Mouse (Mus musculus) kidney, embryonic 14.5 days (tissue): Measurements from ENCODE around the gene Traf3. TPM values are rescaled to one million over a fixed set of nuclear protein-coding genes. Genes with fewer than 3 reads are reported as not detected.

Source experiments
- ATAC-seq: fragments of 200-750 bp; cut with Nextera tagmentation; 2 replicates; pipeline ENCODE4 v1.8.0; 2017; ENCODE audit warnings: moderate number of reproducible peaks, mild to moderate bottlenecking, moderate TSS enrichment, moderate library complexity; ENCODE audit not compliant: low FRiP score, low TSS enrichment
- H3K27ac ChIP-seq: fragments of 300-500 bp; sonication (generic); 2 replicates; pipeline ENCODE4 v1.5.1; 2014; ENCODE audit warnings: low read depth, mild to moderate bottlenecking, low read length, moderate library complexity, mixed read lengths
- H3K27me3 ChIP-seq: fragments of 300-500 bp; sonication (generic); 2 replicates; pipeline ENCODE4 v1.6.1; 2014; ENCODE audit warnings: mild to moderate bottlenecking, low read length; ENCODE audit not compliant: control insufficient read depth, insufficient read depth
- H3K36me3 ChIP-seq: fragments of 300-500 bp; sonication (generic); 2 replicates; pipeline ENCODE4 v1.6.1; 2014; ENCODE audit warnings: low read length, mixed read lengths; ENCODE audit not compliant: control insufficient read depth, insufficient read depth
- H3K4me1 ChIP-seq: fragments of 300-500 bp; sonication (generic); 2 replicates; pipeline ENCODE4 v1.6.1; 2014; ENCODE audit warnings: low read length, mixed read lengths; ENCODE audit not compliant: control insufficient read depth, insufficient read depth
- H3K4me2 ChIP-seq: fragments of 300-500 bp; sonication (generic); replicated peaks from 2 replicates; pipeline ENCODE4 v1.6.1; 2014; ENCODE audit warnings: low read depth, mild to moderate bottlenecking, low read length
- H3K4me3 ChIP-seq: fragments of 300-500 bp; sonication (generic); 2 replicates; pipeline ENCODE4 v1.5.1; 2014; ENCODE audit warnings: mild to moderate bottlenecking, low read length
- H3K9ac ChIP-seq: fragments of 300-500 bp; sonication (generic); 2 replicates; pipeline ENCODE4 v1.6.1; 2014; ENCODE audit warnings: low read depth, mild to moderate bottlenecking, low read length, moderate library complexity
- H3K9me3 ChIP-seq: fragments of 300-500 bp; sonication (generic); 2 replicates; pipeline ENCODE4 v1.6.1; 2016; ENCODE audit warnings: low read length; ENCODE audit not compliant: control insufficient read depth
- WGBS: fragments of 180-500 bp; shearing (Covaris S2); extraction: QIAGEN DNeasy Blood & Tissue Kit; methylation state at CpG from one replicate; pipeline ENCODE4 v1.1.7; 2014; 5-methylcytosine and 5-hydroxymethylcytosine counted together
- polyA plus RNA-seq: library from polyadenylated mRNA; unstranded; fragments of >200 nt; fragmentation: Nextera tagmentation; extraction: Ambion mirVana; gene quantifications from 2 replicates; pipeline ENCODE4 v1.2.1, GENCODE M21; 2014

Traf3 gene
- polyA plus RNA-seq, result 12.5 and 14.0 TPM in 2 replicates

DNA sequence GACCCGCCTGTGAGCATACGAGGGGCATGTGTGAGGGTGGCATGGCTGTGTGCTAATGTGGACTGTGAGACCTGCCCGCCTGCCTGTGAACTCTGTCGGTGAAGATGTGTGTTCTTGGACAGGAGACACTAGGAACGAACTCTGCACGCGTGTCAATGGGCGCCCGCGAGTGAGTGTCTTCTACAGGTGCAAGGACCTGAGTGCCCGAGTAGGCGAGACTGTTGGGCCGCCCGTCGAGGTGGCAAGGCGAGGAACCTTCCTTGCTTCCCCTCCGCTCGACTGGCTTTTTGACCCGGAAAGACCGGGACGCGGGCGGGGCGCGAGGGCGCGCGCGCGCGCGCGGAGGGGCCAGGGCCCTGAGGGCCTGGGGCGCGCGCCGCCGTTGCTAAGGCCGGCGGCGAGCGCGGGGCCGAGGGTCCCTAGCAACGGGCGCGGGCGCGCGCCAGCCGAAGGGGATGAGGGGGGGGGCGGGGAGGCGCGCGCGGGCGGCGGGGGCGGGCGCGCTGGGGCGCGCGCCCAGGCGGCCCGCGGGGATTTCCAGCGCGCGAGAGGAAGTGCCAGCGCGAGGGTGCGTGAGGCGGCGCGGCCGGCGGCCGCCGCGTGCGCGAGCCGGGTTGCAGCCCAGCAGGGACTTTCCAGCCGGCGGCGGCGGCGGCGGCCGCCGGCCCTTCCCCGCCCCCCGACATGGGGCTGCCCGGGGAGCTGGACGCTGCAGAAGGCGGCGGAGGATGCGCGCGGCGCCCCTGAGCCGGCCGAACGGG is at the start of gene Traf3:
TSS of gene Traf3 (plus strand) at position 540 of the 761 bp plus-strand sequence.
- 7% methylated on average over 64 of the region's 105 CpGs for WGBS

DNA sequence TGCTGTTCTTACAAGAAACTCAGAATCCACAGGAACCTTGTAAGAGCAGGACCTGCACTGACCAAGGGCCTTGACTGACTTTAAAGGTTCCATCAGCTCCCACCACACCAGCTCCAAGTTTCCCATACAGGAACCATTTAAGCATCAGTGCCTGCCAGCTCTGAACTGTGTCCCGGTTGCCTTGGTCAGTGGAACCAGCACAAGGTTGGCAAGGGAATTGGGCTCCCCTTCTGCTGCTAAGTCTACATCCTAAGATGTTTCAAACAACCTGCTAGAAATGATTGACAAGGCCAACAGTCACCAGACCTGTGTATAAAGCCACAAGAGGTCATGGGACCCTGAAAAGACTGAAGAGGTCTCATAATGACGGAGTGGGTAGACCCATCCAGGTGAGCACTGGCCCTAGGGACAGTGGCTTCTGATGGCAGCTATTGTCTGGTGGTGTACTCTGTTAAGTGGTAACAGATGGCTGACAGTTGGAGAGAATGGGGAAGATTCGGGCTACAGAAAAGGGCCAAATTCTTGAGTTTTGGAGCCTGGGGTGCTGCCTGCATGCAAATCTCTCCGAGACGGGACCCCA is 46.6 kb upstream of the Traf3 start:
- Histone ChIP-seq H3K4me1 (no peaks in the 10 kb centered on the region), H3K36me3 (peaks cover 35% of the 10 kb centered on the region), H3K4me2 (no peak overlapping the region), H3K27me3 (no peaks in the 10 kb centered on the region), H3K9me3 (no peaks in the 10 kb centered on the region), H3K9ac (no peak overlapping the region), H3K4me3 (no peak overlapping the region), H3K27ac (no peak overlapping the region)
- no peak for ATAC-seq
- 91% methylated on average over 5 of the region's 5 CpGs for WGBS

More for the DNA sequence above, at the start of gene Traf3:
- no peaks in the 10 kb centered on the region for H3K9me3 ChIP-seq
- peak within 1 kb of the TSS; percentile 79 for H3K9ac ChIP-seq
- H3K36me3 ChIP-seq, result no peaks in the 10 kb centered on the region
- H3K27me3 ChIP-seq, result no peaks in the 10 kb centered on the region
- peak within 1 kb of the TSS; percentile 71 for H3K4me3 ChIP-seq
- peak within 1 kb of the TSS; percentile 56 for H3K27ac ChIP-seq
- peaks cover 16% of the 10 kb centered on the region; the same call in 1 of the 2 replicates for H3K4me1 ChIP-seq
- peak within 1 kb of the TSS; percentile 85 for H3K4me2 ChIP-seq
- ATAC-seq, result peak; percentile 65

DNA sequence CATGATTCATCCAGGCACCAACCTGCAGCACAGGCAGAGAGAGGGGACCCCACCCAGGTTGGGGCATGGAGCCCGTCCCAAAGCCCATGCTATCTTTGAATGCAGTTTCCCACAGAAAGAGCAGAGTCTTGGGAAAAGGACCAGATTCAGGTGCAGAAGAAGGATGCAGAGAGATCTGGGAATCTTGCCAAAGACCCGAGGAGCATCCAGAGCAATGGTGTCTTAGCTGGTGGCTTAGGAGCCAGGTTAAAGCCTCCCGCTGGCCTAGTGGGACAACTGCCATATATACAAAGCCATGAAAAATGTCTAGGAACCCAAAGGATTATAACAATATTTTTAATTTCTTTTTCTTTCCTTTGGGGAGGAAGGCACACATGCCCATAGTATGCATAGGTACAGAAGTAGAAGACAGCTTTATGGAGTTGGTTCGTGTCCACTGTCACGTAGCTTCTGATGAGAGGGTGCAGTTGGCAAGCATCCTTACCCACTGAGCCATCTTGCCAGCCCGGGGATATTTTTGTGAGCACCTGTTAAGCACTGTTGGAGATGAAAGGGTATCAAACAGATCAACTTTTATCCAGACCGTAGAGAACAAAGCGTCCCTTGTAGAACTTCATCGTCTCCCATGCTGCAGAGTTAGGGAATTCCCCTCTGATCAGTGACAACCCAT is 45.1 kb upstream of the Traf3 start:
- H3K27ac ChIP-seq, result no peak overlapping the region
- no peak overlapping the region for H3K9ac ChIP-seq
- no peaks in the 10 kb centered on the region for H3K9me3 ChIP-seq
- no peaks in the 10 kb centered on the region for H3K4me1 ChIP-seq
- no peak overlapping the region for H3K4me3 ChIP-seq
- no peak for ATAC-seq
- 94% methylated on average over 9 of the region's 9 CpGs for WGBS
- peaks cover 27% of the 10 kb centered on the region for H3K36me3 ChIP-seq
- no peak overlapping the region for H3K4me2 ChIP-seq
- no peaks in the 10 kb centered on the region for H3K27me3 ChIP-seq

DNA sequence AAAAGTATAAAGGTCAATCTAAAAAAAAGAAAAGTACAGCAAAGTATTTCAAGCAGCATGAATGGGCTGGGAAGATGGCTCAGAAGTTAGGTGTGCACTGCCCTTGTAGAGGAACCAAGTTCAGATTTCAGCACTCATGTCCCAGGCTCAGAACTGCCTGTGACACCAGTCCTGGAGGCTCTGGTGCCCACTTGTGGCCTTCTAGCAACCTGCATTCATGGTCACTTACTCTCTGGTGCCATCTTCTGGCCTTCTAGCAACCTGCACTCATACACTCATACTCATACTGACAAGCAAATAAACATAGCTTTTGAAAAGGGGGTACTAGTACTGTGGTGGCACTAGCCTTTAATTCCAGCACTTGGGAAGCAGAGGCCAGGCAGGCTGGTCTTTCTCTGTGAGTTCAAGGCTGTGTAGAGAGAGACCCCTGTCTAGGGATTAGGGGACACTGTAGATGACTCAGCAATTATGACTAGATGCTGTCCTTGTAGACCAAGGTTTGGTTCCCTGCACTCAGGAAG is 43.8 kb upstream of the Traf3 start:
- Histone ChIP-seq H3K27ac (no peak overlapping the region), H3K27me3 (no peaks in the 10 kb centered on the region), H3K4me2 (no peak overlapping the region), H3K4me1 (no peaks in the 10 kb centered on the region), H3K4me3 (no peak overlapping the region), H3K9ac (no peak overlapping the region), H3K9me3 (no peaks in the 10 kb centered on the region), H3K36me3 (peaks cover 16% of the 10 kb centered on the region; the same call in 1 of the 2 replicates)
- no peak for ATAC-seq

DNA sequence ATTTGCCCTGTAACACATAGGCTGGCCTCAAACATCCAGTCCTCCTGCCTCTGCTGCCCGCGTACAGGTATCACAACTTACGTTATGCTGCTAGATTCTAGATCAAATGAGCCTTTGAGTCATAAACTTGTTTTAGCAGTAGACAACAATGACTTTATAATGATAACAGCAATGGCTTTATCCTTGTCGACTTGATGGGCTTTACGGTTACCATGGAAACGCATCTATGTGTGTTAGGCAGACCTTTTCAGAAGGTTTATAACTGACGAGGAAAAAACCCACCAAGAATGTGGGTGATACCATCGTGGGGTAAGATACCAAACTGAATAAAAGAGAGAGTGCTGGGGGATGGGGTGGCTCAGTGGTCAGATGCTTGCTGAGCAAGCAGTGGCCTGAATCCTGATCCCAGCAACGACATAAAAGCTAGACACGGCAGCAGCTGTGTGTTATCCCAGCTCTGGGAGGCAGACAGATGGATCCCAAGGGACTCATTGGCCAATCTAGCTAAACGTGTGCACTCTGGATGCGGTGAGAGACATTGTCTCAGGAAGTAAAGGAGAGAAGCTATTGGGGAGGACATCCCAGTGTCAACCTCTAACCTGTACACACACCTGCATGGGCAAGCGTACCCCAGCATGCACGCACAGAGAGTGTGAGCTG is 41.4 kb upstream of the Traf3 start:
- Histone ChIP-seq H3K4me1 (no peaks in the 10 kb centered on the region), H3K4me2 (no peak overlapping the region), H3K4me3 (no peak overlapping the region), H3K9me3 (no peaks in the 10 kb centered on the region), H3K27ac (no peak overlapping the region), H3K36me3 (peaks cover 2% of the 10 kb centered on the region; the same call in 1 of the 2 replicates), H3K9ac (no peak overlapping the region), H3K27me3 (no peaks in the 10 kb centered on the region)
- no peak for ATAC-seq
- 64% methylated on average over 14 of the region's 14 CpGs for WGBS

DNA sequence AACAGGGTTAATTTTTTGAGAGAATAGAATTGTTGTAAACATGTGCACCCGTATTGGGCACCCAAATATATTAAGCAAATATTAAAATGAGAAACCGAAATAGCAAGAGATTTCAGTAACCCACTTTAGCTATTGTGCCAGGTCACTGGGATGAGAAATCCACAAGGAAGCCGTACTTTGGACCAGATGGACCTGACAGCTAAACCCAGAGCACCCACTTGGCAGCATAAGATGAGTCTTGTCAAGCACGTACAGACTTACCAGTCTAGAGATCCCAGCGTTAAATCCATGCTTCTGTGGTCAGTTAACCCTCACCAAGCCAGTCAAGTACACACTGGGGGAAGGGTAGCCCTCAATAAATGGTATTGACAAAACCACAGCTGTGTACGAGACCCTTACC is 40.5 kb upstream of the Traf3 start:
- Histone ChIP-seq H3K4me3 (no peak overlapping the region), H3K9ac (no peak overlapping the region), H3K36me3 (no peaks in the 10 kb centered on the region), H3K4me2 (no peak overlapping the region), H3K9me3 (no peaks in the 10 kb centered on the region), H3K27ac (no peak overlapping the region), H3K4me1 (no peaks in the 10 kb centered on the region), H3K27me3 (no peaks in the 10 kb centered on the region)
- 72% methylated on average over 6 of the region's 6 CpGs for WGBS
- ATAC-seq, result no peak

DNA sequence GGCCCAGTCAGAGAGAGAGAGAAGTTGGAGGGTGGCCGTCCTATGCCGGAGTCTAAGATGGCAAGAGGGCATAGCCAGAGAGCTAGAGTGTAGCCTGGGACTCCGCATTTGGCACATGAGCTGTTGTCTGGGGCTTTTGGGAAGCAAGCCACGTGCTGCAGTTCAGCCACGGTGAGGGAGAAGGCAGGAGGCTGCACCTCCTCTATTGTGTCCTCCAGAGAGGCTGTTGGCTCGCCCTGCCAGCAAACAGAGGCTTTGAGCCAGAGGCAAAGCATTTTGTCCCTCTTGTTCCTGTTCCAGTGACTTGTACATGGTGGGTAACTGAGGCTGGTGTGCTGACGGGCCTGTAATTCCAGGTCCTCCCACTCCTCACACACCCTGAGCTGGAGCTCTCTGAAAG is 32.0 kb upstream of the Traf3 start:
- Histone ChIP-seq H3K4me1 (no peaks in the 10 kb centered on the region), H3K27me3 (no peaks in the 10 kb centered on the region), H3K27ac (no peak overlapping the region), H3K4me2 (no peak overlapping the region), H3K36me3 (no peaks in the 10 kb centered on the region), H3K4me3 (no peak overlapping the region), H3K9me3 (no peaks in the 10 kb centered on the region), H3K9ac (no peak overlapping the region)
- 85% methylated on average over 7 of the region's 7 CpGs for WGBS
- no peak for ATAC-seq

DNA sequence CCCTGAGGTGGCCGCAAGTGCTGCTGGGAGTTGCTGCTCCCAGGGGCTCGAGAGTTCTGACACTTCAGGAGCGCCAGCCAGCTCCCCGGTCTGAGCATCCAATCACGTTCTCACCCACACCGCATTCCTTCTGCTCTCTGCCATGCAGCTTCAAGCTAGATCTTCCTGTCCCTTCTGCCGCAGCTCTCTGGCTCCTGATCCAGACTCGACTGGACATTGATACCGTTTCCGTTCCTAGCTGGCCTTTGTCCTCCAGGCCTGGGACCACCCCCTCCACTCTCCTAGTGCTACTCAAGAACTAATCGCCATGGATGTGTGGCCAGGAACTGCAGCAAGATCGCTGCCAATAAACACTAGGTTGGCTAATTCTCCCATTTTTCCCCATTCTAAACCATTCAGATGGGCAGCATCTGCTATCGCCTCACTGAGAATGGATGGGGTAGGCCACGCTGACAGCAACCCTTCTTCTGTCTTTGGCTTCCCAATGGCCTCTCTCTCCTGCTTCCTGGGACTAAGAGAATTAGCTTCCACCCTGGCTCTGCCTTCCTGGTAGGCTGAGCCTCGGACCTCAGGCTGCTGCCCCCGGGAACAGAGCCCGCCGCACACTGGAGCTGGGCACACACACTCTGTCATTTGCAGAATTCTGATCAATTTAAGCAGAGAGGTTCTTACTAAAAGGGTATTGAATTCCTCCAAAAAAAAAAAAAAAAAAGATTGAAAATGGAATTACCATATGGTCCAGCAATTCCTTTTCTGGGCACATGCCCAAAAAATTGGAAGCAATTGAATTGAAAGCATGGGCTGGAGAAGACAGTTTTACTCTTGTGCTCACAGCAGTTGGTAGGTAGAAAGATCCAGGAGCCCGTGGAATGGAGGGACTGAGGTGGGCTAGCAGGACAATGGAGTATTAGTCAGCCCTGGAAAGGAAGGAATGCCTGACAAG is 31.1 kb upstream of the Traf3 start:
- Histone ChIP-seq H3K27me3 (no peaks in the 10 kb centered on the region), H3K4me1 (no peaks in the 10 kb centered on the region), H3K36me3 (no peaks in the 10 kb centered on the region), H3K27ac (no peak overlapping the region), H3K4me2 (no peak overlapping the region), H3K9ac (no peak overlapping the region), H3K9me3 (no peaks in the 10 kb centered on the region), H3K4me3 (no peak overlapping the region)
- WGBS, result 67% methylated on average over 19 of the region's 19 CpGs
- ATAC-seq, result no peak
